Mouse (Mus musculus) hindbrain, embryonic 12.5 days (tissue): ENCODE data around the gene Gm13697. TPM values are rescaled to one million over a fixed set of nuclear protein-coding genes. Genes with fewer than 3 reads are reported as not detected.

Source experiments
- polyA plus RNA-seq: library from polyadenylated mRNA; unstranded; fragments of >200 nt; fragmentation: Nextera tagmentation; extraction: Ambion mirVana; gene quantifications from 2 replicates; pipeline ENCODE4 v1.2.1, GENCODE M21; 2016

Gm13697 gene
- polyA plus RNA-seq, 1 experiment from 2014 or later = not detected

Other genes starting within 250 kb of the Gm13697 start
- gene Fam171b, start 172.1 kb upstream of the Gm13697 start, polyA plus RNA-seq = 53.2 and 55.9 TPM in 2 replicates
- not detected in 2 replicates for gene Zswim2, start 43.5 kb upstream of the Gm13697 start, polyA plus RNA-seq
- not detected in 2 replicates for gene Gm13698, start 29.1 kb upstream of the Gm13697 start, polyA plus RNA-seq
- gene Gm13693, start 23.2 kb upstream of the Gm13697 start, polyA plus RNA-seq = not detected in 2 replicates
- gene Gm13695, start 17.4 kb upstream of the Gm13697 start, polyA plus RNA-seq = not detected in 2 replicates
- gene Gm13696, start 11.6 kb upstream of the Gm13697 start, polyA plus RNA-seq = not detected in 2 replicates
- gene Gm13694, start 5.8 kb upstream of the Gm13697 start, polyA plus RNA-seq = not detected in 2 replicates
- gene Gm13691, start 5.8 kb downstream of the Gm13697 start, polyA plus RNA-seq = not detected in 2 replicates